Mouse (Mus musculus) heart, postnatal 10 days (tissue): Measurements from ENCODE around the gene Wbp1. TPM values are rescaled to one million over a fixed set of nuclear protein-coding genes. Genes with fewer than 3 reads are reported as not detected.
A peak's percentile ranks its signal among the peaks of the same experiment; 100 is the strongest.

Experiments
- DNase-seq, 2 experiments: peaks; one replicate each; pipeline ENCODE4 v3.0.0; 2021
- intact Hi-C: fragments of 180-260 bp; cut with DNase I; formaldehyde crosslinking; loops from one replicate; pipeline ENCODE4 v1.15.1; 2025
- total RNA-seq, 2 experiments: library from RNA; stranded (reverse); gene quantifications; 2 replicates each; pipeline ENCODE4 v1.2.3; 2021

The Wbp1 gene
- 10 to 100 TPM; 83.1 to 83.9 TPM for total RNA-seq

DNA sequence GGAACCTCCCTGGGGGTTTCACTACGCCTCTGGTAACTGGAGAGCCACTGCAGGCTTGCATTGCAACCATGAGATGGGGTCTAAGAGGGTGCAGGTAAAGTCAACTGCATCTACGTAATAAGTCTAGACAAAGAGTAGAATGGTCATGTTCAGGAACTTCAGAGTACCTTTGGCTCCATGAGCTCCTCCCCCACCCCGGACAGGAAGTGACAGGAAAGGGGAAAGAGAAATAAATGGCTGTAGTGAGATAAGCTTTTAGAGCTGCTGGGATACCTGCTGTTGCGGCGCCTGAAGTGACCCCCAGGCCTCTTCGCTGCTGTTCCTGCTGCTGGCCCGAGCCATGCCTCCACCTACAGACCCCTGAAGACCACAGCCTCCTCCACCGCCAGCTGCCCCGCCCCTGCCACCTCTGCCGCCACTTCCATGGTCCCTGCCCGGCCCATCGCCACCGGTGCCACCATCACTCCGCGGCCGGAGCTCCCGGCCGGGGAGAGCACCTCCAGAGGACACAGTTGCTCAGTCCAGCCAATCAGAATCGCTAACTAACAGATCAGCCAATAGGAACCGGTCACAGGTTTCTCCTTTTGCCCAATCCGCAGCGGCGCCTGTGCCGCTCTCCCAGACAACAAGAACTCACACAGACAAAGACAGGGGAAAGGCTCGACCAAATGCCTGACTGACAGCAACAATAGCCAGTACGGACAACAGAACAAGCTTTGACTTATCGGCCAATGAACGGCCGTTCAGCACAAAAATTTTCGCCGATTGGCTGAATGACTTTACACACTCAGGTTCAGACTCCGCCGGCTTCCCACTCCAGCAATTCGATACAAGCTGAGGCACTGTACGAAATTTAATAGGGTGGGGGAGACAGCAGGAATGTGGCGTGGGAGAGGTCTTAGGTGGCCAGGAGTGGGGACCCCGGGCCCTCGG, at the start of gene Wbp1:
Gene Wbp1 (minus strand): TSS at position 630 of the 933 bp plus-strand sequence.
- peak; percentile 98 for DNase-seq
- intact Hi-C loops: loop anchor here (5.0 kb wide), 1 partner anchor 146 kb away; no protein-coding TSS in a partner anchor

- DNase-seq: no peak
- intact Hi-C loops: no loop called here
Observed at GRCm38 (mm10) chr6:83171063-83171462, 49.7 kb upstream of the Wbp1 start.

DNA sequence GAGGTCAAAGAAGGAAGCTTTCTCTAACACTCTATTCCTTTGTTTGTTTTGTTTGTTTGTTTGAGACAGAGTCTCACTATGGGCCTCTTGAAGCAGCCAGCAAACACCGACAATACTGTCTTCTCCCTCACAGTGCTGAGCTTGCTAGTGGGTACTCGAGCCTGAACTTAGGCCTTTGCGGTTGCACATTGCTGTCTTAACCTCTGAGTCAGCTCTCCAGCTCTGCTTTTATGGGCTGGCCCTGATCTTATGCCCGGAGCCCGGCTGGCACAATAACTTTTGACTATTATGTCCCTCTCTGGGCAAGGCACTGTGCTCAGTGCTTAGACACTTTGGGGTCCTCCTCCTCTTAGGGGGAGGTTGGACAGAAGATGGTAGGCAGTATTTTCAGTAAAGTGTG, 48.5 kb upstream of the Wbp1 start:
- intact Hi-C loops: no loop called here
- DNase-seq: no peak

- intact Hi-C loops: no loop called here
- no peak for DNase-seq
Observed at GRCm38 (mm10) chr6:83166243-83166630, 44.9 kb upstream of the Wbp1 start.

- intact Hi-C loops: no loop called here
Observed at GRCm38 (mm10) chr6:83165607-83166242, 44.4 kb upstream of the Wbp1 start, which contains the start of gene Dctn1. Gene Dctn1, plus strand, starts transcription at chr6:83165920.

DNA sequence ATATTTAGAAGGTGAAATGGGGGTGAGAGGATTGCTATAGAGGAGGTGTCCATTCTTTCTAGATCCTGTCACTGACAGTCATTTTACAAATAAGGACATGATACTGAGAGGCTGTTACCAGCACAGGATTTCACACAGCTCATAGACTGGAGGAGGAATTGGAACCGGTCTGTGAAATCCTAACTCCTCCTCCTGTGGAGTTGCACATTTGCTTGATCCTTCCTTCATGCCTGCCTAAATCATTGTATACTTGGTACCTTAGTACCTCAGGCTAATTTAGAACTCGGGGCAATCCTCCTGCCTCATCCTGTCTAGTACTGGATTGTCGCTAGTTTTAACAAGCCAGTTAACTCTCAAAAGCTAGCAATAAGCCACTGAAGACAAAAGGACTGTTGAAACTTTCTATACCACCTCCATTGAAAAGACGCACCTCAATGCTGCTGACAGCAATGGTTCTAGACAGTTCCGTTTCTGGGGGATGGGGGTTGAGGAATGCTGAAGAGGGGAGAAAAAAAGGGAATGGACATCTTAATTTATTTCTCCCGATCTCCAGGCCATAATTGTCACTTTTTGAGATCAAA, 43.8 kb upstream of the Wbp1 start:
- DNase-seq: no peak
- intact Hi-C loops: no loop called here

More at GRCm38 (mm10) chr6:83165607-83166242, 44.4 kb upstream of the Wbp1 start, which contains the start of gene Dctn1:
- peak; percentile 96 to 98 for DNase-seq

DNA sequence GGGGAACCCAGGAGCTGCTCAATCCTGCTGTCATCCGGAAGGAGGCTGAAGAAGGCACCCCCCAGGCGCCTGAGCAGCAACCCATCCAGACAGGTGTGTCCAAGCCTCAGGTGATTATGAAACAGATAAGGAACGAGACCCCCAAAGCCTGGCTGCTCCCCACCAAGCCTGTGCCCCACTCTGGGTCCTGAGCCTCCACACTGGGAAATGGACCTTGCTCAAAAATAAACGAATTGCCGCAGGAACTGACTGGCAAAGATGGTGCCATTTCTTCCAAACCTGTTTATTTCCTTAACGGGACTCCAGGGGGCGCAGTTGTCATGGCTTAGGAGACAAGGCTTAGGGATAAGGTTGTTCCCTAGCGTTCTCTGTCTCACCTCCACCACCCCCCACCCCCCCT, 41.3 kb upstream of the Wbp1 start:
- DNase-seq: peak; percentile 55 to 75
- intact Hi-C loops: loop anchor here (5.0 kb wide), 1 partner anchor 105 kb away; no protein-coding TSS in a partner anchor

DNA sequence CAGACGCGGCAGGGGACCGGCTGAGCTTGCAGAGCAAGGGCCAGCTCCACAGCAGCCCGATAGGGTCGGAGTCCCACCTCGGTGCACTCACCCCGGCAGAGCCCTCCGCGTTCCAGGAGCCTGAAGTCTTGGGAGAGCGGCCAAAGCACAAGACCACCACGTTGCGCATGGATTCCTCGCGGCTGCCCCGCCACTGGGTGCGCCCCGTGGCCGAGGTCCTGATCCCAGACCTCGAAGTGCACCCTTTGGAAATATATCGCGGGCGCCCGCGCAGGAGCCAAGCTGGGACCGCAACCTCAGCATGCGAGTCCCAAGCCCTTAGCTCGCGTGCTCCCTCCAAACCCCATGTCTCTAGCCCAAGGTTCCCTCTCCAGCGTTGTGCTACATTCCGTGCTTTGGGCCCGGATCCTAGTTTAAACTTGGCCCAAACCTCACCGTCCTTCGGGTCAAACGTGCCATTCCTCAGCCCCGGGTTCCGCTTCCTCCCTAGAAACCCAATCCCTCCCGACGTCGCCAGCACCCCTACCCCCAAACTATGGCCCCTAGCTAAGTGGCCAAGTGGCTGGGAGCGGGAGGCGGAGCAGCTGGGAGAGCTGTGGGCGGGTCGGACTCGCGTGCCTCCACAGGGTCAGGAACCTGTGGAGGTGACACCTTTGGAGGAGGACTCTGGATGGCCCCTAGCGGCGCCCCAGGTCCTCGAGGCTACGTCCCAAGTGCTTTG, 40.7 kb upstream of the Wbp1 start:
- intact Hi-C loops: loop anchor here (2.0 to 5.0 kb wide), 2 partner anchors 105 to 165 kb away; no protein-coding TSS in a partner anchor
- peak; percentile 44 to 50 for DNase-seq

GRCm38 (mm10) chr6:83161442-83161841, 40.1 kb upstream of the Wbp1 start:
- intact Hi-C loops: loop anchor here (2.0 to 5.0 kb wide), 2 partner anchors 106 to 165 kb away; no protein-coding TSS in a partner anchor
- no peak for DNase-seq

DNA sequence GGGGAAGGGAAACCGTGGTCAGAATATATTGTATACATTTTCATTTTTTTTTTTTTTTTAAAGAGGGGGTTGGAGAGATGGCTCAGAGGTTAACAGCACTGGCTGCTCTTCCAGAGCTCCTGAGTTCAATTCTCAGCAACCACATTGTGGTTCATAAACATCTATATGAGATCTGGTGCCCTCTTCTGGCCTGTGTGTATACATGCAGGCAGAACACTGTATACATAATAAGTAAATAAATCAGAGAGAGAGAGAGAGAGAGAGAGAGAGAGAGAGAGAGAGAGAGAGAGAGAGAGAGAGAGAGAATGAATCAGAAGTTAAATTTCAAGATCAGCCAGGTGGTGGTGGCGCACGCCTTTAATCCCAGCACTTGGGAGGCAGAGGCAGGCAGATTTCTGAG, 38.1 kb upstream of the Wbp1 start:
- intact Hi-C loops: loop anchor here (2.0 kb wide), 1 partner anchor 43 kb away; no protein-coding TSS in a partner anchor
- peak; percentile 43 to 60 for DNase-seq

GRCm38 (mm10) chr6:83156259-83156684, 34.9 kb upstream of the Wbp1 start, which contains the start of the genes Wdr54 and 1700003E16Rik:
Gene Wdr54, minus strand, starts transcription at chr6:83156397.
Gene 1700003E16Rik, plus strand, starts transcription at chr6:83156404.
- peak; percentile 58 to 73 for DNase-seq
- intact Hi-C loops: loop anchor here (2.0 kb wide), 1 partner anchor 13 kb away; no protein-coding TSS in a partner anchor

DNA sequence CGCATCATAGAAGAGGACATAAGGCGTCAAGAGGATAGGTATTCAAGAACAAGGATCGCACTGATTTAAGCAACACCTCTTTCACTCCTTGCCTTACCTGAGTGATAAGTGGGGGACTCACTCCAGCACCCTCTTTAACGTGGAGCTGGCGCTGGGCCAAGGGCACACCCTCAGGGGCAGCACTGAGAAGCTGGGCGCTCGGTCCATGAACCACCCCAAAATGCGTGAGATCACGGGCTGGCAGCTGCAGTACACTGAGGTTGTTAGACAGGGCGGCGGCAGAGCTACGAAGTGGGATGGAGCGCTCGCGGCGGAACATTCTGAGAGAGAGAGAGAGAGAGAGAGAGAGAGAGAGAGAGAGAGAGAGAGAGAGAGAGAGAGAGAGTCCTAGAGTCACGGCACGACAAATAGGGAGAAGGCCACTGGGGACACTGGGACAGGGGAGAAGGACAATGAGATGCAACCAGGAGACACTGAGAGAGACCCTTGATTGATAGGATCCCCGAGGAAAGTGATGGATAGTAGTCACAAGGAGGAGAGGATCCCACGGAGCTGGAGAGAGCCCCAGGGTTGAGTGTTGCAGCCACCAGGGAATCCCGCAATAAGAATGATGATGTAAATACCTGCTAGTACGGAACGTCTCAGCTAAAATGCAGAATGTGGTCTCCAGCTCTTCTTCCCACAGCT, 34.3 kb upstream of the Wbp1 start:
- intact Hi-C loops: loop anchor here (2.0 kb wide), 1 partner anchor 13 kb away; no protein-coding TSS in a partner anchor
- no peak for DNase-seq

GRCm38 (mm10) chr6:83153485-83153884, 32.1 kb upstream of the Wbp1 start:
- intact Hi-C loops: no loop called here
- no peak for DNase-seq

- DNase-seq: no peak
- intact Hi-C loops: no loop called here
Observed at GRCm38 (mm10) chr6:83153038-83153437, 31.7 kb upstream of the Wbp1 start.

GRCm38 (mm10) chr6:83151721-83152120, 30.4 kb upstream of the Wbp1 start:
- intact Hi-C loops: no loop called here
- DNase-seq: no peak

- DNase-seq: no peak
- intact Hi-C loops: no loop called here
Observed at GRCm38 (mm10) chr6:83147280-83147679, 25.9 kb upstream of the Wbp1 start.

DNA sequence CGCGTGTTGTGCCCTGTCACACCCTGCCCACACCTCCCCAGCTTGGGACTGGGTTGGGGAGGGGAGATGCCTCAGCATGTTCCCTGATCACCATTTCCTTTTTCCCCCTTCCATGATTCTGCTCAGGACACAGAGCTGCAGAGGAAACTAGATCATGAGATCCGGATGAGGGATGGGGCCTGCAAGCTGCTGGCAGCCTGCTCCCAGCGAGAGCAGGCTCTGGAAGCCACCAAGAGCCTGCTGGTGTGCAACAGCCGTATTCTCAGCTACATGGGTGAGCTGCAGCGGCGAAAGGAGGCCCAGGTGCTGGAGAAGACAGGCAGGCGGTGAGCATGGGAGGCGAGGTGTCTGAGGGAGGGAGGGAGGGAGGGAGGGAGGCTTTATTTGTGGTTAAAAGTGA, 24.4 kb upstream of the Wbp1 start:
- intact Hi-C loops: no loop called here
- DNase-seq: no peak

DNA sequence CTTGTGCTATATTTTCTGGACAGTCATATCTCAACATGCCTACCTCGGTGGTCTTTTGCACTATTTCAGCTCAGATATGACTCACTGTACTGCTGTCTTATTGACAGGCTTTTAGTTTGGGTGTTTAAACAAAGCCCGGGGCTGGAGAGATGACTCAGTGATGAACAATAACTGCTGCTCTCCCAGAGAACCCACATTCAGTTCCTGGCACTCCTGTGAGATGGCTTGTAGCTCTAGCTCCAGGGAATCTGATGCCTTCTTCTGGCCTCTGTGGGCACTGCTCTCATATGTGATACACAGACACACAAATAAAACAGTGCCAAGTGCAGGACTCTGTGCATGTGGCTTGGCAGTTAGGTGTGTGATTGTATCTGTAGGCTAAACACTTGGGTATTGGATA, 23.9 kb upstream of the Wbp1 start:
- intact Hi-C loops: no loop called here

GRCm38 (mm10) chr6:83142886-83143285, 21.5 kb upstream of the Wbp1 start:
- DNase-seq: no peak
- intact Hi-C loops: loop anchor here (2.0 kb wide), 1 partner anchor 14 kb away; the partner anchor contains the start of genes 1700003E16Rik and Wdr54

More for the DNA sequence above, 23.9 kb upstream of the Wbp1 start:
- no peak for DNase-seq
